Comparison of ENCODE assay signal across 21 mouse cellular contexts in genomic region chr2:28091042-28091441, GRCm38 (mm10). TPM values are rescaled to one million over a fixed set of nuclear protein-coding genes. Genes with fewer than 3 reads are reported as not detected.
DNase-seq lines count a peak whose midpoint lies in the region; ATAC-seq lines count a peak whose summit lies in the region.
"Had no signal": no experiment of that assay in that cellular context is flagged by ENCODE, and none has a peak within 500 bp of the region (broad histone marks: within the 10 kb centered on the region; RNA-seq: fewer than 3 reads in every experiment).

No protein-coding gene starts in this region.

- WGBS in forebrain, embryonic 13.5 days = 78% methylated on average over 6 of the region's 6 CpGs
- WGBS in forebrain, embryonic 11.5 days = 78% methylated on average over 6 of the region's 6 CpGs
- 79% methylated on average over 6 of the region's 6 CpGs for WGBS in hindbrain, embryonic 10.5 days
- 76% methylated on average over 6 of the region's 6 CpGs for WGBS in midbrain, embryonic 11.5 days
- WGBS in neural tube, embryonic 14.5 days = 40% methylated on average over 6 of the region's 6 CpGs

- H3K4me3 ChIP-seq in forebrain, embryonic 13.5 days = no peak overlapping the region
- no peak overlapping the region for H3K4me3 ChIP-seq in forebrain, embryonic 11.5 days (ENCODE audit: low read depth, low read length)
- H3K4me3 ChIP-seq in hindbrain, embryonic 10.5 days = no peak overlapping the region
- no peak overlapping the region for H3K4me3 ChIP-seq in midbrain, embryonic 11.5 days (ENCODE audit: low read depth, low read length)
- H3K4me3 ChIP-seq in neural tube, embryonic 14.5 days (ENCODE audit: low read depth, low read length) = no peak overlapping the region
- H3K4me3 ChIP-seq: embryonic facial prominence, embryonic 15.5 days; forebrain, embryonic 15.5 days; limb, embryonic 15.5 days had no signal

- no peak overlapping the region for H3K4me2 ChIP-seq in forebrain, embryonic 13.5 days
- no peak overlapping the region for H3K4me2 ChIP-seq in forebrain, embryonic 11.5 days (ENCODE audit: low read depth, low read length, severe bottlenecking)
- no peak overlapping the region for H3K4me2 ChIP-seq in midbrain, embryonic 11.5 days
- no peak overlapping the region for H3K4me2 ChIP-seq in neural tube, embryonic 14.5 days (ENCODE audit: low read depth, low read length)
- H3K4me2 ChIP-seq: embryonic facial prominence, embryonic 15.5 days; forebrain, embryonic 15.5 days; heart, embryonic 11.5 days; limb, embryonic 15.5 days had no signal

- H3K36me3 ChIP-seq in forebrain, embryonic 13.5 days (ENCODE audit: poor library complexity, severe bottlenecking) = no peaks in the 10 kb centered on the region
- H3K36me3 ChIP-seq in forebrain, embryonic 11.5 days (ENCODE audit: control insufficient read depth, insufficient read depth, low read length) = no peaks in the 10 kb centered on the region
- H3K36me3 ChIP-seq in hindbrain, embryonic 10.5 days = no peaks in the 10 kb centered on the region
- no peaks in the 10 kb centered on the region for H3K36me3 ChIP-seq in midbrain, embryonic 11.5 days (ENCODE audit: control insufficient read depth, insufficient read depth, low read length)
- H3K36me3 ChIP-seq in neural tube, embryonic 14.5 days (ENCODE audit: control insufficient read depth, insufficient read depth, low read length) = no peaks in the 10 kb centered on the region
- H3K36me3 ChIP-seq: embryonic facial prominence, embryonic 15.5 days; forebrain, embryonic 15.5 days; limb, embryonic 15.5 days had no signal

- no peak for ATAC-seq in forebrain, embryonic 13.5 days
- ATAC-seq in forebrain, embryonic 11.5 days (replicated peaks; ENCODE audit: low FRiP score) = no peak
- ATAC-seq in midbrain, embryonic 11.5 days (ENCODE audit: low FRiP score) = no peak
- peak; percentile 79 for ATAC-seq in neural tube, embryonic 14.5 days (ENCODE audit: low read depth)
- ATAC-seq in megakaryocyte-erythroid progenitor cell, adult 5-6 weeks (replicated peaks; ENCODE audit: low FRiP score, low TSS enrichment, poor library complexity, severe bottlenecking) = no peak
- ATAC-seq: activated CD4-positive, CD25-positive, alpha-beta regulatory T cell, adult 4 months; forebrain, embryonic 15.5 days; lung, postnatal 0 days had no signal

- H3K9me3 ChIP-seq in forebrain, embryonic 13.5 days (replicated peaks) = no peaks in the 10 kb centered on the region
- no peaks in the 10 kb centered on the region for H3K9me3 ChIP-seq in forebrain, embryonic 11.5 days (ENCODE audit: control insufficient read depth, low read length)
- H3K9me3 ChIP-seq in hindbrain, embryonic 10.5 days = no peaks in the 10 kb centered on the region
- no peaks in the 10 kb centered on the region for H3K9me3 ChIP-seq in midbrain, embryonic 11.5 days (ENCODE audit: control insufficient read depth, low read length)
- no peaks in the 10 kb centered on the region for H3K9me3 ChIP-seq in neural tube, embryonic 14.5 days (ENCODE audit: control insufficient read depth, low read length)
- H3K9me3 ChIP-seq: embryonic facial prominence, embryonic 15.5 days; forebrain, embryonic 15.5 days; limb, embryonic 15.5 days had no signal

- DNase-seq in forebrain, embryonic 11.5 days (ENCODE audit: low spot score) = no peak
- no peak for DNase-seq in hindbrain, embryonic 10.5 days (ENCODE audit: low spot score)
- peak; percentile 75 for DNase-seq in midbrain, embryonic 11.5 days (ENCODE audit: low spot score, missing footprints)
- no peak for DNase-seq in cerebellum, postnatal 25 days
- no peak for DNase-seq in adrenal gland, postnatal 14 days
- DNase-seq: gastrocnemius, postnatal 14 days; heart, postnatal 36 days; kidney, adult 18-20 months; kidney, postnatal 14 days; right cerebral cortex, postnatal 14 days; thymus, postnatal 36 days had no signal

- H3K27me3 ChIP-seq in forebrain, embryonic 13.5 days = no peaks in the 10 kb centered on the region
- no peaks in the 10 kb centered on the region for H3K27me3 ChIP-seq in forebrain, embryonic 11.5 days (ENCODE audit: control insufficient read depth, insufficient read depth, low read length)
- no peaks in the 10 kb centered on the region for H3K27me3 ChIP-seq in hindbrain, embryonic 10.5 days (ENCODE audit: insufficient read depth, poor library complexity, severe bottlenecking)
- H3K27me3 ChIP-seq in midbrain, embryonic 11.5 days (ENCODE audit: control insufficient read depth, insufficient read depth, low read length) = no peaks in the 10 kb centered on the region
- H3K27me3 ChIP-seq in neural tube, embryonic 14.5 days (ENCODE audit: control insufficient read depth, insufficient read depth, low read length) = no peaks in the 10 kb centered on the region
- H3K27me3 ChIP-seq: embryonic facial prominence, embryonic 15.5 days; forebrain, embryonic 15.5 days; limb, embryonic 15.5 days had no signal

- no peak overlapping the region for H3K9ac ChIP-seq in forebrain, embryonic 13.5 days
- no peak overlapping the region for H3K9ac ChIP-seq in forebrain, embryonic 11.5 days (ENCODE audit: low read length)
- no peak overlapping the region for H3K9ac ChIP-seq in midbrain, embryonic 11.5 days (ENCODE audit: low read length)
- no peak overlapping the region; the same call in 1 of the 2 replicates for H3K9ac ChIP-seq in neural tube, embryonic 14.5 days (replicated peaks; ENCODE audit: low read depth, low read length)
- H3K9ac ChIP-seq: embryonic facial prominence, embryonic 15.5 days; forebrain, embryonic 15.5 days; limb, embryonic 15.5 days had no signal

- no peaks in the 10 kb centered on the region; the same call in 1 of the 2 replicates for H3K4me1 ChIP-seq in forebrain, embryonic 13.5 days
- no peaks in the 10 kb centered on the region for H3K4me1 ChIP-seq in forebrain, embryonic 11.5 days (replicated peaks; ENCODE audit: control insufficient read depth, insufficient read depth, low read length)
- H3K4me1 ChIP-seq in hindbrain, embryonic 10.5 days (replicated peaks) = peaks cover 35% of the 10 kb centered on the region
- peaks cover 2% of the 10 kb centered on the region; the same call in 1 of the 2 replicates for H3K4me1 ChIP-seq in midbrain, embryonic 11.5 days (ENCODE audit: control insufficient read depth, insufficient read depth, low read length)
- H3K4me1 ChIP-seq in neural tube, embryonic 14.5 days (ENCODE audit: control insufficient read depth, insufficient read depth, low read length) = peaks cover 7% of the 10 kb centered on the region; the same call in 1 of the 2 replicates
- H3K4me1 ChIP-seq: embryonic facial prominence, embryonic 15.5 days; forebrain, embryonic 15.5 days; limb, embryonic 15.5 days had no signal

- 0 out of 2 replicates have a peak overlapping the region, but pooled peaks have one; percentile 36 for H3K27ac ChIP-seq in forebrain, embryonic 13.5 days
- no peak overlapping the region for H3K27ac ChIP-seq in forebrain, embryonic 11.5 days (ENCODE audit: low read depth, low read length)
- H3K27ac ChIP-seq in hindbrain, embryonic 10.5 days = peak overlapping the region; percentile 73
- H3K27ac ChIP-seq in midbrain, embryonic 11.5 days (ENCODE audit: low read depth, low read length) = peak overlapping the region; percentile 41; the same call in 1 of the 2 replicates
- peak overlapping the region; percentile 78 for H3K27ac ChIP-seq in neural tube, embryonic 14.5 days (ENCODE audit: low read depth, low read length)
- H3K27ac ChIP-seq: embryonic facial prominence, embryonic 15.5 days; forebrain, embryonic 15.5 days; limb, embryonic 15.5 days had no signal

RNA-seq across cellular contexts. Expression of gene Fcnb, which starts 6.4 kb away (rescaled TPM):
- polyA plus RNA-seq in forebrain, embryonic 13.5 days (2015; fragmentation: Nextera tagmentation; extraction: Ambion mirVana) = not detected in 2 replicates
- 0.41 TPM in 1 of 2 replicates, not detected in the other for polyA plus RNA-seq in forebrain, embryonic 11.5 days (2014; fragmentation: Nextera tagmentation; extraction: Ambion mirVana)
- polyA plus RNA-seq in hindbrain, embryonic 10.5 days (2016; fragmentation: Nextera tagmentation; extraction: Ambion mirVana) = not detected in 2 replicates
- 0.15 and 0.32 TPM in 2 replicates for polyA plus RNA-seq in midbrain, embryonic 11.5 days (2014; fragmentation: Nextera tagmentation; extraction: Ambion mirVana)
- 0.23 TPM in 1 of 2 replicates, not detected in the other for polyA plus RNA-seq in neural tube, embryonic 14.5 days (2014; fragmentation: Nextera tagmentation; extraction: Ambion mirVana)
- total RNA-seq in adrenal gland, postnatal 14 days (2021) = 0.33 TPM in 1 of 2 replicates, not detected in the other
- total RNA-seq in megakaryocyte-erythroid progenitor cell, adult 5-6 weeks (2014; fragmentation: Nextera tagmentation) = 27.3 TPM in 1 of 2 replicates, not detected in the other
- 1.1 and 1.3 TPM in 2 replicates for total RNA-seq in megakaryocyte-erythroid progenitor cell, adult 5-6 weeks (2017)
- total RNA-seq: gastrocnemius, postnatal 14 days; heart, postnatal 36 days; left cerebral cortex, postnatal 10 days had no signal
- polyA plus RNA-seq: activated CD4-positive, CD25-positive, alpha-beta regulatory T cell, adult 4 months had no signal
